Mouse (Mus musculus) erythroblast, embryonic 14.5 days (primary cell): ENCODE measurements around the gene Pdcl2. TPM values are rescaled to one million over a fixed set of nuclear protein-coding genes. Genes with fewer than 3 reads are reported as not detected.

Experiments
- H3K27me3 ChIP-seq: 2 replicates; pipeline ENCODE4 v1.6.1; 2012; ENCODE audit warnings: inconsistent platforms; ENCODE audit not compliant: control insufficient read depth
- H3K36me3 ChIP-seq: 2 replicates; pipeline ENCODE4 v1.6.1; 2012; ENCODE audit warnings: mild to moderate bottlenecking, inconsistent platforms; ENCODE audit not compliant: control insufficient read depth
- H3K4me1 ChIP-seq: 2 replicates; pipeline ENCODE4 v1.6.1; 2012; ENCODE audit warnings: inconsistent platforms; ENCODE audit not compliant: control insufficient read depth
- H3K4me3 ChIP-seq: replicated peaks from 2 replicates; pipeline ENCODE3; 2012; ENCODE audit warnings: moderate library complexity, mild to moderate bottlenecking, inconsistent platforms
- H3K9me3 ChIP-seq: 2 replicates; pipeline ENCODE4 v1.6.1; 2012; ENCODE audit warnings: low read length, inconsistent platforms, mixed read lengths; ENCODE audit not compliant: control insufficient read depth
- GATA1 ChIP-seq: IDR thresholded peaks from 2 replicates; pipeline ENCODE4 v1.6.1; 2012; ENCODE audit warnings: low read length, inconsistent platforms, mixed read lengths
- TAL1 ChIP-seq: IDR thresholded peaks from 3 replicates; pipeline ENCODE4 v1.6.1; 2012; ENCODE audit warnings: low read length, inconsistent platforms, mixed read lengths
- polyA plus RNA-seq: library from polyadenylated mRNA; stranded (reverse); fragments of >175 nt; gene quantifications from 2 replicates; pipeline ENCODE4 v1.2.3, GENCODE M21; 2012

Gene Pdcl2
- polyA plus RNA-seq, 1 experiment: not detected

GRCm38 (mm10) chr5:76304452-76305341, 26.3 kb downstream of the Pdcl2 start, which contains the start of gene Clock:
Clock (minus strand) TSS chr5:76304792.
- H3K9me3 ChIP-seq: no peaks in the 10 kb centered on the region
- peaks cover 30% of the 10 kb centered on the region for H3K27me3 ChIP-seq
- H3K4me1 ChIP-seq: peaks cover 23% of the 10 kb centered on the region
- TF ChIP-seq TAL1 (no peak), GATA1 (no peak)
- H3K4me3 ChIP-seq: peak within 1 kb of the TSS; percentile 86
- no peaks in the 10 kb centered on the region for H3K36me3 ChIP-seq

GRCm38 (mm10) chr5:76303745-76304451, 27.1 kb downstream of the Pdcl2 start:
- TF ChIP-seq TAL1 (no peak), GATA1 (no peak)
- Histone ChIP-seq H3K9me3 (no peaks in the 10 kb centered on the region), H3K4me3 (peak overlapping the region; percentile 86), H3K36me3 (no peaks in the 10 kb centered on the region), H3K27me3 (peaks cover 27% of the 10 kb centered on the region), H3K4me1 (peaks cover 23% of the 10 kb centered on the region)

- no peak for TF ChIP-seq GATA1
- TF ChIP-seq TAL1: no peak
- H3K9me3 ChIP-seq: no peaks in the 10 kb centered on the region
- H3K27me3 ChIP-seq: peaks cover 24% of the 10 kb centered on the region
- H3K4me1 ChIP-seq: peaks cover 23% of the 10 kb centered on the region
- H3K36me3 ChIP-seq: no peaks in the 10 kb centered on the region
- H3K4me3 ChIP-seq: peak overlapping the region; percentile 86
Measured at GRCm38 (mm10) chr5:76303379-76303744, 27.6 kb downstream of the Pdcl2 start.

- Histone ChIP-seq H3K9me3 (no peaks in the 10 kb centered on the region), H3K4me3 (no peak overlapping the region), H3K4me1 (peaks cover 23% of the 10 kb centered on the region), H3K27me3 (peaks cover 19% of the 10 kb centered on the region), H3K36me3 (no peaks in the 10 kb centered on the region)
- TF ChIP-seq TAL1: no peak
- no peak for TF ChIP-seq GATA1
Measured at GRCm38 (mm10) chr5:76302009-76302408, 28.9 kb downstream of the Pdcl2 start.

GRCm38 (mm10) chr5:76289234-76289691, 41.7 kb downstream of the Pdcl2 start:
- Histone ChIP-seq H3K4me1 (peaks cover 7% of the 10 kb centered on the region), H3K4me3 (no peak overlapping the region), H3K27me3 (no peaks in the 10 kb centered on the region), H3K36me3 (no peaks in the 10 kb centered on the region), H3K9me3 (no peaks in the 10 kb centered on the region)
- TF ChIP-seq GATA1 (no peak), TAL1 (no peak)

GRCm38 (mm10) chr5:76288256-76288655, 42.7 kb downstream of the Pdcl2 start:
- no peak for TF ChIP-seq TAL1
- no peak for TF ChIP-seq GATA1
- no peaks in the 10 kb centered on the region for H3K36me3 ChIP-seq
- H3K27me3 ChIP-seq: no peaks in the 10 kb centered on the region
- peaks cover 10% of the 10 kb centered on the region for H3K4me1 ChIP-seq
- no peaks in the 10 kb centered on the region for H3K9me3 ChIP-seq
- H3K4me3 ChIP-seq: no peak overlapping the region

GRCm38 (mm10) chr5:76287062-76287461, 43.9 kb downstream of the Pdcl2 start:
- no peak overlapping the region for H3K4me3 ChIP-seq
- H3K27me3 ChIP-seq: no peaks in the 10 kb centered on the region
- H3K4me1 ChIP-seq: peaks cover 13% of the 10 kb centered on the region
- no peak for TF ChIP-seq TAL1
- H3K36me3 ChIP-seq: no peaks in the 10 kb centered on the region
- no peaks in the 10 kb centered on the region for H3K9me3 ChIP-seq

GRCm38 (mm10) chr5:76285699-76286098, 45.3 kb downstream of the Pdcl2 start:
- H3K4me3 ChIP-seq: no peak overlapping the region

GRCm38 (mm10) chr5:76283890-76284289, 47.1 kb downstream of the Pdcl2 start:
- TF ChIP-seq TAL1 (no peak), GATA1 (no peak)
- Histone ChIP-seq H3K4me3 (no peak overlapping the region), H3K4me1 (peaks cover 8% of the 10 kb centered on the region), H3K36me3 (no peaks in the 10 kb centered on the region), H3K27me3 (no peaks in the 10 kb centered on the region), H3K9me3 (no peaks in the 10 kb centered on the region)

More at GRCm38 (mm10) chr5:76285699-76286098, 45.3 kb downstream of the Pdcl2 start:
- H3K36me3 ChIP-seq: no peaks in the 10 kb centered on the region
- no peak for TF ChIP-seq TAL1
- no peaks in the 10 kb centered on the region for H3K27me3 ChIP-seq
- no peaks in the 10 kb centered on the region for H3K9me3 ChIP-seq
- H3K4me1 ChIP-seq: peaks cover 13% of the 10 kb centered on the region
